Mouse (Mus musculus) MEL (cell line): Measurements from ENCODE around the gene Zfp318. TPM values are rescaled to one million over a fixed set of nuclear protein-coding genes. Genes with fewer than 3 reads are reported as not detected.
A peak's percentile ranks its signal among the peaks of the same experiment; 100 is the strongest.

Experiments
- DNase-seq: peaks from one replicate; pipeline ENCODE4 v3.0.0; 2011; ENCODE audit warnings: low read depth, low spot score
- H3K27ac ChIP-seq: 2 replicates; pipeline ENCODE4 v1.5.1; 2012; ENCODE audit warnings: low read depth, mild to moderate bottlenecking, control low read depth, low read length, moderate library complexity; ENCODE audit not compliant: control insufficient read depth
- H3K27me3 ChIP-seq, 2 experiments: fragments of 150-350 bp in 1 of 2; sonication (generic) in 1 of 2; 2 replicates each; pipeline ENCODE4 v1.6.1; 2012; ENCODE audit warnings: low read length in 2 of 2, mild to moderate bottlenecking in 2 of 2, improper control_type of control experiment in 1 of 2, moderate library complexity in 1 of 2; ENCODE audit not compliant: insufficient read depth in 2 of 2, control insufficient read depth in 1 of 2
- H3K36me3 ChIP-seq, 2 experiments: 2 replicates each; pipeline ENCODE4 v1.6.1; 2012 to 2014; ENCODE audit warnings: low read length in 2 of 2, improper control_type of control experiment in 1 of 2, inconsistent platforms in 1 of 2, mild to moderate bottlenecking in 1 of 2; ENCODE audit not compliant: insufficient read depth in 2 of 2, control insufficient read depth in 1 of 2
- H3K4me1 ChIP-seq, 2 experiments: fragments of 150-350 bp in 1 of 2; sonication (generic) in 1 of 2; 2 replicates each; pipeline ENCODE4 v1.6.1; 2012; ENCODE audit warnings: low read length in 2 of 2, improper control_type of control experiment in 1 of 2, mild to moderate bottlenecking in 1 of 2; ENCODE audit not compliant: insufficient read depth in 2 of 2, control insufficient read depth in 1 of 2
- H3K4me3 ChIP-seq, 2 experiments: fragments of 150-350 bp in 1 of 2; sonication (generic) in 1 of 2; 2 replicates each; pipeline ENCODE4 v1.5.1; 2012; ENCODE audit warnings: low read depth in 2 of 2, low read length in 2 of 2, mild to moderate bottlenecking in 2 of 2, moderate library complexity in 2 of 2, control low read depth in 1 of 2, improper control_type of control experiment in 1 of 2; ENCODE audit not compliant: control insufficient read depth in 1 of 2, insufficient read depth in 1 of 2
- H3K79me2 ChIP-seq: 2 replicates; pipeline ENCODE4 v1.6.1; 2012; ENCODE audit warnings: mild to moderate bottlenecking, low read length, moderate library complexity; ENCODE audit not compliant: control insufficient read depth, poor library complexity, insufficient read depth
- H3K9ac ChIP-seq: 2 replicates; pipeline ENCODE4 v1.6.1; 2012; ENCODE audit warnings: low read depth, mild to moderate bottlenecking, control low read depth, low read length, moderate library complexity; ENCODE audit not compliant: control insufficient read depth, poor library complexity, severe bottlenecking
- H3K9me3 ChIP-seq: fragments of 150-350 bp; sonication (generic); replicated peaks from 2 replicates; pipeline ENCODE4 v1.6.1; 2012; ENCODE audit warnings: mild to moderate bottlenecking, low read length, improper control_type of control experiment, moderate library complexity; ENCODE audit not compliant: insufficient read depth
- BHLHE40 ChIP-seq: IDR thresholded peaks from 2 replicates; pipeline ENCODE4 v1.6.1; 2012; ENCODE audit warnings: low read depth, mild to moderate bottlenecking, inconsistent platforms, low read length, improper control_type of control experiment, borderline replicate concordance
- CHD1 ChIP-seq: IDR thresholded peaks from 2 replicates; pipeline ENCODE4 v1.6.1; 2012; ENCODE audit warnings: low read depth, mild to moderate bottlenecking, inconsistent platforms, low read length, improper control_type of control experiment
- CTCF ChIP-seq, 3 experiments: IDR thresholded peaks in 2 of 3; conservative IDR thresholded peaks in 1 of 3; 2 replicates each; pipeline ENCODE4 v1.5.1; 2011 to 2012; ENCODE audit warnings: low read length in 3 of 3, low read depth in 2 of 3, mild to moderate bottlenecking in 2 of 3, improper control_type of control experiment in 1 of 3, inconsistent platforms in 1 of 3, mixed read lengths in 1 of 3, moderate library complexity in 1 of 3; ENCODE audit not compliant: control insufficient read depth in 1 of 3, insufficient read depth in 1 of 3, poor library complexity in 1 of 3, severe bottlenecking in 1 of 3
- EP300 ChIP-seq, 2 experiments: IDR thresholded peaks; 2 replicates each; pipeline ENCODE4 v1.6.1; 2011; ENCODE audit warnings: improper control_type of control experiment in 2 of 2, low read length in 2 of 2, low read depth in 1 of 2, mild to moderate bottlenecking in 1 of 2
- MAFK ChIP-seq: IDR thresholded peaks from 2 replicates; pipeline ENCODE4 v1.6.1; 2011; ENCODE audit warnings: low read depth, mild to moderate bottlenecking, low read length, improper control_type of control experiment, borderline replicate concordance
- MAX ChIP-seq: IDR thresholded peaks from 2 replicates; pipeline ENCODE4 v1.6.1; 2011; ENCODE audit warnings: low read length, improper control_type of control experiment
- MAZ ChIP-seq: IDR thresholded peaks from 2 replicates; pipeline ENCODE4 v1.6.1; 2012; ENCODE audit warnings: low read depth, mild to moderate bottlenecking, inconsistent platforms, low read length, improper control_type of control experiment
- MYC ChIP-seq: IDR thresholded peaks from 2 replicates; pipeline ENCODE4 v1.6.1; 2011; ENCODE audit warnings: low read depth, mild to moderate bottlenecking, low read length, improper control_type of control experiment, moderate library complexity
- NELFE ChIP-seq: IDR thresholded peaks from 2 replicates; pipeline ENCODE4 v1.6.1; 2011; ENCODE audit warnings: low read depth, low read length, improper control_type of control experiment
- POLR2A ChIP-seq, 2 experiments: IDR thresholded peaks; 2 replicates each; pipeline ENCODE4 v1.6.1; 2011 to 2012; ENCODE audit warnings: low read length in 2 of 2, mild to moderate bottlenecking in 2 of 2, control low read depth in 1 of 2, improper control_type of control experiment in 1 of 2, low read depth in 1 of 2, moderate library complexity in 1 of 2; ENCODE audit not compliant: control insufficient read depth in 1 of 2, insufficient read depth in 1 of 2, poor library complexity in 1 of 2
- POLR2AphosphoS5 ChIP-seq: IDR thresholded peaks from 2 replicates; pipeline ENCODE4 v1.6.1; 2012; ENCODE audit warnings: low read depth, borderline replicate concordance, mild to moderate bottlenecking, inconsistent platforms, low read length, moderate library complexity, mixed read lengths
- RAD21 ChIP-seq: IDR thresholded peaks from 2 replicates; pipeline ENCODE4 v1.6.1; 2011; ENCODE audit warnings: mild to moderate bottlenecking, low read depth, low read length, improper control_type of control experiment
- RCOR1 ChIP-seq: IDR thresholded peaks from 2 replicates; pipeline ENCODE4 v1.6.1; 2012; ENCODE audit warnings: low read depth, mild to moderate bottlenecking, inconsistent platforms, low read length, improper control_type of control experiment
- SIN3A ChIP-seq: IDR thresholded peaks from 2 replicates; pipeline ENCODE4 v1.6.1; 2012; ENCODE audit warnings: low read length, improper control_type of control experiment, inconsistent platforms
- SMC3 ChIP-seq: IDR thresholded peaks from 2 replicates; pipeline ENCODE4 v1.6.1; 2011; ENCODE audit warnings: low read depth, low read length, improper control_type of control experiment
- TBP ChIP-seq: IDR thresholded peaks from 2 replicates; pipeline ENCODE4 v1.8.0; 2011; ENCODE audit warnings: low read depth, low read length, improper control_type of control experiment
- USF1 ChIP-seq: IDR thresholded peaks from 2 replicates; pipeline ENCODE4 v1.6.1; 2014; ENCODE audit warnings: low read depth, mild to moderate bottlenecking, inconsistent platforms, low read length, improper control_type of control experiment, moderate library complexity
- ZMIZ1 ChIP-seq: IDR thresholded peaks from 2 replicates; pipeline ENCODE4 v1.6.1; 2012; ENCODE audit warnings: low read depth, mild to moderate bottlenecking, inconsistent platforms, low read length, improper control_type of control experiment, moderate library complexity
- ZNF384 ChIP-seq: IDR thresholded peaks from 2 replicates; pipeline ENCODE4 v1.6.1; 2012; ENCODE audit warnings: low read depth, mild to moderate bottlenecking, inconsistent platforms, low read length, improper control_type of control experiment
- polyA plus RNA-seq, 2 experiments: library from polyadenylated mRNA; stranded (reverse) in 1 of 2; unstranded in 1 of 2; fragments of >175 nt in 1 of 2; fragments of >200 nt in 1 of 2; gene quantifications; 2 replicates each; pipeline versions ENCODE4 v1.2.1 to v1.2.4; 2012; ENCODE audit warnings: low replicate concordance in 2 of 2, low read depth in 1 of 2; ENCODE audit not compliant: insufficient read length in 2 of 2, insufficient read depth in 1 of 2, missing spikeins in 1 of 2
- total RNA-seq: library from RNA; depleted of rRNA; stranded (reverse); fragments of 300-350 nt; gene quantifications from 2 replicates; pipeline ENCODE4 v1.2.3, GENCODE M21; 2012

The Zfp318 gene
- total and polyA plus RNA-seq, 3 experiments: 8.1 to 36.8 (median 21.3) TPM

GRCm38 (mm10) chr17:46341208-46341607 lies 42.3 kb upstream of the Zfp318 start (continued):
- TF ChIP-seq BHLHE40 (no peak), MAFK (no peak), SIN3A (peak; percentile 85), MAX (peak; percentile 38; the same call in 1 of the 2 replicates), TBP (no peak; the same call in 1 of the 2 replicates), POLR2AphosphoS5 (no peak), ZNF384 (no peak), USF1 (peak; percentile 87), RAD21 (no peak), MAZ (no peak), CHD1 (no peak), POLR2A (IDR thresholded peaks at IDR 0.05; ENCODE audit: control insufficient read depth in 1 of 2, insufficient read depth in 1 of 2, low read depth in 1 of 2, low read length in 2 of 2, poor library complexity in 1 of 2) (peak in 1 of 2 experiments; percentile 25; a peak in 1 of 4 replicates), ZMIZ1 (no peak)

- Histone ChIP-seq H3K9ac (no peak overlapping the region), H3K4me3 (no peak overlapping the region), H3K27ac (no peak overlapping the region), H3K9me3 (no peaks in the 10 kb centered on the region), H3K27me3 (no peaks in the 10 kb centered on the region), H3K79me2 (no peaks in the 10 kb centered on the region), H3K36me3 (no peaks in the 10 kb centered on the region), H3K4me1 (no peaks in the 10 kb centered on the region; a peak in 1 of 4 replicates)
- TF ChIP-seq EP300 (IDR thresholded peaks at IDR 0.05; ENCODE audit: low read depth in 1 of 2, low read length in 2 of 2): no peak
- no peak for TF ChIP-seq POLR2AphosphoS5
- no peak for TF ChIP-seq MYC
- TF ChIP-seq RAD21: no peak
- TF ChIP-seq NELFE: no peak
- DNase-seq: no peak
Observed at GRCm38 (mm10) chr17:46351026-46351700, 32.4 kb upstream of the Zfp318 start.

DNA sequence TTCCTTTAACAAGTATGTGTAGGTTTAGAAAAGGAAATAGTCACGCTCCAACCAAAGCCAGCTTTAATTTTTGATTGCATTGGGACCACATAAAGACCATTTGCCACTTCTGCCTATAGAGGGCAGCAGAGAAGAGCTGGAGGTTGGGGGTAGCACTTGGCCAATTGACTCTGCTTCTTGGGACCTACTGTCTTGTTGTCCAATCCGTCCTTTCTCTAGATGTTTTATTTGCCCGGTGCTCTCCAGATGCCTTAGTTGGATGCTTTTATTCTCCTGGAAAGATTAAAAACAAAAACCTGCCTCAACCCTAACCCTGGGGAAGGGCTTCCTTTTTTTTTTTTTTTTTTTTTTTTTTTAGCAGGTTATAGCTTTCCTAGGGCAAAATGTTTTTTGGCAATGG lies 11.7 kb upstream of the Zfp318 start:
- peak; percentile 64 for DNase-seq
- H3K9me3 ChIP-seq: no peaks in the 10 kb centered on the region
- H3K4me3 ChIP-seq: no peak overlapping the region
- H3K79me2 ChIP-seq: no peaks in the 10 kb centered on the region
- H3K4me1 ChIP-seq: no peaks in the 10 kb centered on the region
- peak; percentile 34 for TF ChIP-seq RAD21
- no peak for TF ChIP-seq RCOR1
- TF ChIP-seq CTCF (IDR thresholded peaks at IDR 0.05 in 2 of 3, conservative IDR thresholded peaks at IDR 0.05 in 1 of 3; ENCODE audit: control insufficient read depth in 1 of 3, insufficient read depth in 1 of 3, low read depth in 2 of 3, low read length in 3 of 3, poor library complexity in 1 of 3, severe bottlenecking in 1 of 3): peak; percentile 60 to 77 (median 70)
- peak; percentile 72; the same call in 1 of the 2 replicates for TF ChIP-seq ZNF384
- TF ChIP-seq SMC3: peak; percentile 44
- no peak overlapping the region for H3K9ac ChIP-seq
- H3K27me3 ChIP-seq: peaks cover 0 to 5% of the 10 kb centered on the region in 2 experiments; a peak in 2 of 4 replicates
- no peak overlapping the region for H3K27ac ChIP-seq
- H3K36me3 ChIP-seq: no peaks in the 10 kb centered on the region
